In the genomic region with DNA sequence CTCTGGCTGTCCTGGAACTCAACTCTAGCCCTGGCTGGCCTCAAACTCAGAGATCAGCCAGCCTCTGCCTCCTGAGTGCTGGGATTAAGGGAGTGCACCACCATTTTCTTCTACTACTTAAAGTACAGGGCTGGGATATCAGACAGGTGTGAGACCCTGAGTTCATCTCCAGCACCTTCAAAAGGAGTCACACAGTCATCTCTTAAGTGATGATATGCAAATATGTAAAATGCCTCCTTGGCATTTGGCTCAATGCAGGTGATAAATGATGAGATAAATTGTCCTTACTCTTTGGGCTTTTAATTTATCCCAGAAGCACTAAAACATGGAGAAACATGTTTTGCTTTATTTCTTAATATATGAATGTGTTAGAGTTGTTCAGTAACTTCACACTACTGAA, we compare ENCODE assay signal across 10 mouse cellular contexts. TPM values are rescaled to one million over a fixed set of nuclear protein-coding genes. Genes with fewer than 3 reads are reported as not detected.
DNase-seq lines count a peak whose midpoint lies in the region; ATAC-seq and TF ChIP-seq lines count a peak whose summit lies in the region.
"Had no signal": no experiment of that assay in that cellular context is flagged by ENCODE, and none has a peak within 500 bp of the region (broad histone marks: within the 10 kb centered on the region; RNA-seq: fewer than 3 reads in every experiment).

No protein-coding gene starts in this region.

- no peak overlapping the region for H3K27ac ChIP-seq in heart, embryonic 16.5 days (ENCODE audit: low read length)
- no peak overlapping the region for H3K27ac ChIP-seq in bone marrow macrophage, adult 2 months (ENCODE audit: insufficient read depth, low read depth, low read length)
- no peak overlapping the region for H3K27ac ChIP-seq in midbrain, embryonic 15.5 days

- no peaks in the 10 kb centered on the region for H3K36me3 ChIP-seq in heart, embryonic 16.5 days (ENCODE audit: control insufficient read depth, insufficient read depth)
- H3K36me3 ChIP-seq in midbrain, embryonic 15.5 days (replicated peaks) = no peaks in the 10 kb centered on the region

- no peak for DNase-seq in heart, adult 9 months (ENCODE audit: low spot score in 2 of 2)
- DNase-seq in induced T-regulatory cell, adult 2 months (ENCODE audit: low read depth) = peak; percentile 28
- DNase-seq in spleen, adult 18-20 months = no peak
- no peak for DNase-seq in spleen, postnatal 10 days (ENCODE audit: low spot score in 2 of 2)
- no peak for DNase-seq in layer of hippocampus, postnatal 36 days
- DNase-seq: thymus, postnatal 4 days had no signal

- no peak for TF ChIP-seq CTCF in bone marrow macrophage, adult 2 months (IDR thresholded peaks at IDR 0.05; ENCODE audit: low read depth, low read length)

- no peak for ATAC-seq in heart, embryonic 16.5 days (replicated peaks; ENCODE audit: extremely low read depth, insufficient read depth, low FRiP score)
- no peak for ATAC-seq in midbrain, embryonic 15.5 days (replicated peaks)
- ATAC-seq: lung, postnatal 0 days had no signal

- H3K4me1 ChIP-seq in heart, embryonic 16.5 days (ENCODE audit: control insufficient read depth, insufficient read depth, low read length) = peaks cover 36% of the 10 kb centered on the region
- peaks cover 30% of the 10 kb centered on the region for H3K4me1 ChIP-seq in bone marrow macrophage, adult 2 months (ENCODE audit: control insufficient read depth, insufficient read depth, low read length)
- H3K4me1 ChIP-seq in midbrain, embryonic 15.5 days = peaks cover 32% of the 10 kb centered on the region

- H3K9me3 ChIP-seq in heart, embryonic 16.5 days (replicated peaks; ENCODE audit: control insufficient read depth, low read length) = no peaks in the 10 kb centered on the region
- no peaks in the 10 kb centered on the region for H3K9me3 ChIP-seq in midbrain, embryonic 15.5 days

- H3K27me3 ChIP-seq in heart, embryonic 16.5 days (ENCODE audit: control insufficient read depth, insufficient read depth, low read length) = no peaks in the 10 kb centered on the region
- no peaks in the 10 kb centered on the region for H3K27me3 ChIP-seq in midbrain, embryonic 15.5 days (replicated peaks)

- H3K4me2 ChIP-seq in heart, embryonic 16.5 days (ENCODE audit: low read depth, low read length) = 0 out of 2 replicates have a peak overlapping the region, but pooled peaks have one; percentile 6
- H3K4me2 ChIP-seq in midbrain, embryonic 15.5 days = peak overlapping the region; percentile 23; the same call in 1 of the 2 replicates

- no peak overlapping the region for H3K4me3 ChIP-seq in heart, embryonic 16.5 days (ENCODE audit: low read length)
- H3K4me3 ChIP-seq in bone marrow macrophage, adult 2 months (ENCODE audit: insufficient read depth, low read length) = peak overlapping the region; percentile 24; the same call in 1 of the 2 replicates
- no peak overlapping the region for H3K4me3 ChIP-seq in midbrain, embryonic 15.5 days

- no peak overlapping the region for H3K9ac ChIP-seq in heart, embryonic 16.5 days (ENCODE audit: low read length)
- H3K9ac ChIP-seq in midbrain, embryonic 15.5 days = no peak overlapping the region

- no peak for TF ChIP-seq POLR2A in bone marrow macrophage, adult 2 months (IDR thresholded peaks at IDR 0.05; ENCODE audit: borderline replicate concordance, low read depth, low read length)

RNA-seq across cellular contexts. Expression of a gene that starts 2.0 kb away (rescaled TPM):
- polyA plus RNA-seq in heart, embryonic 16.5 days (2015; fragmentation: Nextera tagmentation; extraction: Ambion mirVana) = 55.2 and 58.9 TPM in 2 replicates
- 68.9 and 83.9 TPM in 2 replicates for polyA plus RNA-seq in bone marrow macrophage, adult 2 months (2012; ENCODE audit: insufficient read depth, insufficient read length, missing spikeins)
- polyA plus RNA-seq in midbrain, embryonic 15.5 days (2015; fragmentation: Nextera tagmentation; extraction: Ambion mirVana) = 90.9 and 92.2 TPM in 2 replicates
- total RNA-seq in layer of hippocampus, postnatal 36 days (2021) = 100 to 1,000 TPM; 177 to 178 TPM
